In the genomic region with DNA sequence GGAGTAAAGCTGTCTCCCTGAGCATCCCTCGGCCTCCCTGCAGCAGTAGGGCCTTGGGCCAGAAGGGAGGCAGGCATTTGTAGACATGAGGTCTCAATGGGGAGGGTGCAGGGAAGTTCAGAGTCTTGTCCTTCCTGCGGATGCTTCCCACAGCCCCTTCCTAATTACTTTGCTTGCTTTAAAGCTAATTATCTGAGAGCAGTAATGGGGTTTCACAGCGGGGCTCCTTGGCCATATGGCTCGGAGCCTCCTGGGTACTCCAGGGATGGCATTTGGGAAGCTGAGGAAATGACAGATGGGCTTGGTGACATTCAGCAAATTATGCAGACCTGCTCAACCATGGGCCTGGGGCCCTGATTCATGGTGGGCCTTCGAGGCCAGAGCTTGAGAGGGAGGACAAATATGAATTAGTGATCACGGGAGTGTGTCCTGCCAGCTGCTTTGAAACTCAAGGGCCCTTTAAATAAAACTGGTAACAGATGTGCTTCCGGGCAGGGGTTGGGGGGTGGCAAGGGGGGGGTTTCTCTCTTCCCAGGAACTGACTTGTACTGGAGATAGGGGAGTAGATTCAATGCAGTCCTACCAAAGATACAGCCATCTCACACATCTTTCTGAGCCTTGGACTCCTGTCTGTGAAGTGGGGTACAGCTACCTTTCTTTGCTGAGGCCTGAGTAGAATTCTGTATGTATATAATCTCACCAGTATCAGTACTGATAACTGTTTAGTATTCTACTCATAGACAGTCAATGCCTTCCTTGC, we compare ENCODE assay signal across 13 mouse cellular contexts. TPM values are rescaled to one million over a fixed set of nuclear protein-coding genes. Genes with fewer than 3 reads are reported as not detected.
DNase-seq lines count a peak whose midpoint lies in the region; ATAC-seq and TF ChIP-seq lines count a peak whose summit lies in the region.
"Had no signal": no experiment of that assay in that cellular context is flagged by ENCODE, and none has a peak within 500 bp of the region (broad histone marks: within the 10 kb centered on the region; RNA-seq: fewer than 3 reads in every experiment).

No protein-coding gene starts in this region.

- TF ChIP-seq CTCF in midbrain, postnatal 0 days (IDR thresholded peaks at IDR 0.05), result no peak
- no peak for TF ChIP-seq CTCF in left cerebral cortex, adult 2 months (IDR thresholded peaks at IDR 0.05)

- H3K9ac ChIP-seq in hindbrain, embryonic 12.5 days, result no peak overlapping the region
- H3K9ac ChIP-seq in midbrain, postnatal 0 days (replicated peaks; ENCODE audit: low read length, poor library complexity, severe bottlenecking), result no peak overlapping the region
- H3K9ac ChIP-seq: embryonic facial prominence, embryonic 15.5 days had no signal

- H3K27ac ChIP-seq in hindbrain, embryonic 12.5 days, result peak overlapping the region; percentile 71
- H3K27ac ChIP-seq in midbrain, postnatal 0 days (ENCODE audit: low read depth, low read length), result no peak overlapping the region
- no peak overlapping the region for H3K27ac ChIP-seq in left cerebral cortex, adult 2 months
- H3K27ac ChIP-seq: embryonic facial prominence, embryonic 15.5 days had no signal

- H3K4me1 ChIP-seq in hindbrain, embryonic 12.5 days, result peaks cover 22% of the 10 kb centered on the region
- H3K4me1 ChIP-seq in midbrain, postnatal 0 days (ENCODE audit: insufficient read depth, low read length), result 0 out of 2 replicates have a peak, but pooled peaks cover 4% of the 10 kb centered on the region

- ATAC-seq in hindbrain, embryonic 12.5 days (ENCODE audit: low FRiP score), result peak; percentile 96
- peak; percentile 38; the same call in 1 of the 2 replicates for ATAC-seq in midbrain, postnatal 0 days (ENCODE audit: low FRiP score)
- ATAC-seq: intestine, embryonic 16.5 days had no signal

- H3K9me3 ChIP-seq in hindbrain, embryonic 12.5 days (replicated peaks), result no peaks in the 10 kb centered on the region
- H3K9me3 ChIP-seq in midbrain, postnatal 0 days (ENCODE audit: low read length), result no peaks in the 10 kb centered on the region
- H3K9me3 ChIP-seq: embryonic facial prominence, embryonic 15.5 days had no signal

- no peak overlapping the region for H3K4me2 ChIP-seq in hindbrain, embryonic 12.5 days (replicated peaks)
- H3K4me2 ChIP-seq in midbrain, postnatal 0 days (ENCODE audit: low read depth, low read length, poor library complexity, severe bottlenecking), result no peak overlapping the region
- H3K4me2 ChIP-seq: embryonic facial prominence, embryonic 15.5 days had no signal

- intact Hi-C loops in heart, postnatal 25 days (cut with DNase I), result no loop called here
- intact Hi-C loops in left cerebral cortex, adult 2 months (cut with DNase I), result no loop called here

- WGBS in hindbrain, embryonic 12.5 days, result 13% methylated on average over 7 of the region's 7 CpGs
- WGBS in midbrain, postnatal 0 days, result 22% methylated on average over 7 of the region's 7 CpGs

- no peaks in the 10 kb centered on the region for H3K27me3 ChIP-seq in hindbrain, embryonic 12.5 days
- no peaks in the 10 kb centered on the region for H3K27me3 ChIP-seq in midbrain, postnatal 0 days (ENCODE audit: insufficient read depth, low read length)
- H3K27me3 ChIP-seq: embryonic facial prominence, embryonic 15.5 days had no signal

- DNase-seq in cerebellum, adult 18-20 months, result peak; percentile 85 to 87
- DNase-seq in embryo, embryonic 9.5 days (ENCODE audit: extremely low spot score), result peak; percentile 31
- DNase-seq in midbrain, postnatal 0 days (ENCODE audit: low spot score), result peak; percentile 90
- DNase-seq in heart, postnatal 25 days (ENCODE audit: low spot score), result no peak
- no peak for DNase-seq in layer of hippocampus, postnatal 25 days (ENCODE audit: extremely low spot score in 1 of 2, low spot score in 1 of 2)
- no peak for DNase-seq in left cerebral cortex, adult 2 months (ENCODE audit: extremely low spot score in 1 of 2, low spot score in 2 of 2)
- no peak for DNase-seq in adrenal gland, postnatal 25 days
- DNase-seq: heart, adult 11 months; lung, adult 2 months; right cerebral cortex, postnatal 14 days had no signal

- H3K36me3 ChIP-seq in hindbrain, embryonic 12.5 days, result no peaks in the 10 kb centered on the region
- H3K36me3 ChIP-seq in midbrain, postnatal 0 days (ENCODE audit: insufficient read depth, low read length), result no peaks in the 10 kb centered on the region
- H3K36me3 ChIP-seq: embryonic facial prominence, embryonic 15.5 days had no signal

- H3K4me3 ChIP-seq in hindbrain, embryonic 12.5 days, result no peak overlapping the region
- no peak overlapping the region for H3K4me3 ChIP-seq in midbrain, postnatal 0 days (ENCODE audit: low read depth, low read length)
- H3K4me3 ChIP-seq in left cerebral cortex, adult 2 months, result no peak overlapping the region
- H3K4me3 ChIP-seq: embryonic facial prominence, embryonic 15.5 days had no signal

RNA-seq across cellular contexts. Expression of a gene that starts 34.8 kb away (rescaled TPM):
- polyA plus RNA-seq in hindbrain, embryonic 12.5 days (2016; fragmentation: Nextera tagmentation; extraction: Ambion mirVana), result 1.5 and 2.0 TPM in 2 replicates
- total RNA-seq in midbrain, postnatal 0 days (2014; rRNA removed), result 2.0 and 5.0 TPM in 2 replicates
- polyA plus RNA-seq in midbrain, postnatal 0 days (2015; fragmentation: Nextera tagmentation; extraction: Ambion mirVana), result 2.4 and 2.5 TPM in 2 replicates
- not detected for total RNA-seq in heart, postnatal 25 days (2021)
- under 1 TPM in 1 of 2 experiments, not detected in 1; 0.20 TPM for total RNA-seq in layer of hippocampus, postnatal 25 days (2021)
- total RNA-seq in left cerebral cortex, adult 2 months (2021), result not detected
- 5.9 and 6.2 TPM in 2 replicates for total RNA-seq in adrenal gland, postnatal 25 days (2021)

RNA-seq across cellular contexts. Expression of a gene that starts 57.0 kb away (rescaled TPM):
- 15.0 and 17.1 TPM in 2 replicates for polyA plus RNA-seq in hindbrain, embryonic 12.5 days (2016; fragmentation: Nextera tagmentation; extraction: Ambion mirVana)
- 9.6 and 12.1 TPM in 2 replicates for total RNA-seq in midbrain, postnatal 0 days (2014; rRNA removed)
- 15.8 and 16.5 TPM in 2 replicates for polyA plus RNA-seq in midbrain, postnatal 0 days (2015; fragmentation: Nextera tagmentation; extraction: Ambion mirVana)
- not detected for total RNA-seq in heart, postnatal 25 days (2021)
- total RNA-seq in layer of hippocampus, postnatal 25 days (2021), result under 1 TPM; 0.28 to 0.34 TPM
- total RNA-seq in left cerebral cortex, adult 2 months (2021), result under 1 TPM; 0.61 to 0.95 TPM
- 7.4 and 11.2 TPM in 2 replicates for total RNA-seq in adrenal gland, postnatal 25 days (2021)

Comparison
In these comparisons a context has a peak if more than half of its experiments do, and no peak if none do; other contexts are left out.
1. DNase-seq: peak in cerebellum, adult 18-20 months (2 of 2), embryo, embryonic 9.5 days (single experiment) and midbrain, postnatal 0 days (single experiment); none in heart, postnatal 25 days (single experiment), layer of hippocampus, postnatal 25 days (0 of 2), left cerebral cortex, adult 2 months (0 of 2) and adrenal gland, postnatal 25 days (single experiment).